Mouse (Mus musculus): ENCODE measurements around the gene Efs. TPM values are rescaled to one million over a fixed set of nuclear protein-coding genes. Genes with fewer than 3 reads are reported as not detected.

Gene Efs
- total and polyA plus RNA-seq, 3 experiments = 1.9 to 5.1 (median 3.0) TPM

- intact Hi-C loops (cut with DNase I) = no loop called here
- TF ChIP-seq CTCF (IDR thresholded peaks at IDR 0.05) (no peak), POLR2A (IDR thresholded peaks at IDR 0.05; ENCODE audit: insufficient read depth, low read depth, low read length) (0 out of 2 replicates have a peak, but pooled peaks have one; percentile 18)
- H3K4me1 ChIP-seq (ENCODE audit: control insufficient read depth, insufficient read depth, low read length) = peaks cover 3% of the 10 kb centered on the region; the same call in 1 of the 2 replicates
- H3K27me3 ChIP-seq (ENCODE audit: control insufficient read depth, insufficient read depth, low read length) = no peaks in the 10 kb centered on the region
- H3K9ac ChIP-seq (ENCODE audit: low read depth, low read length) = peak overlapping the region; percentile 92
- no peak for DNase-seq
- peaks cover 2% of the 10 kb centered on the region for H3K79me2 ChIP-seq (replicated peaks; ENCODE audit: control insufficient read depth, insufficient read depth, low read length)
- H3K4me3 ChIP-seq = peak overlapping the region; percentile 91
- H3K27ac ChIP-seq = peak overlapping the region; percentile 85
- WGBS = under 1% methylated on average over 54 of the region's 54 CpGs
- peaks cover 14% of the 10 kb centered on the region for H3K36me3 ChIP-seq (ENCODE audit: control insufficient read depth, insufficient read depth, low read length)
Observed at GRCm38 (mm10) chr14:54894296-54895151, 31.4 kb downstream of the Efs start.

GRCm38 (mm10) chr14:54893651-54894181 is 32.2 kb downstream of the Efs start:
- intact Hi-C loops (cut with DNase I) = loop anchor here (1.0 to 2.0 kb wide), 2 partner anchors 29 to 201 kb away; partner anchors contain the start of gene Thtpa
- peak overlapping the region; percentile 90 for H3K27ac ChIP-seq
- H3K4me1 ChIP-seq (ENCODE audit: control insufficient read depth, insufficient read depth, low read length) = peaks cover 3% of the 10 kb centered on the region; the same call in 1 of the 2 replicates
- TF ChIP-seq CTCF (IDR thresholded peaks at IDR 0.05) (no peak), POLR2A (IDR thresholded peaks at IDR 0.05; ENCODE audit: insufficient read depth, low read depth, low read length) (peak; percentile 92), EP300 (IDR thresholded peaks at IDR 0.05; ENCODE audit: insufficient read depth, low read depth, low read length) (peak; percentile 91)
- WGBS = under 1% methylated on average over 38 of the region's 38 CpGs
- H3K9ac ChIP-seq (ENCODE audit: low read depth, low read length) = peak overlapping the region; percentile 92
- H3K36me3 ChIP-seq (ENCODE audit: control insufficient read depth, insufficient read depth, low read length) = peaks cover 14% of the 10 kb centered on the region
- H3K4me3 ChIP-seq = peak overlapping the region; percentile 91
- H3K79me2 ChIP-seq (replicated peaks; ENCODE audit: control insufficient read depth, insufficient read depth, low read length) = peaks cover 2% of the 10 kb centered on the region
- H3K27me3 ChIP-seq (ENCODE audit: control insufficient read depth, insufficient read depth, low read length) = no peaks in the 10 kb centered on the region
- peak; percentile 99 for DNase-seq

GRCm38 (mm10) chr14:54892200-54892599 is 33.7 kb downstream of the Efs start, which contains the start of gene Pabpn1:
Pabpn1 (plus strand) TSS chr14:54892500.
- TF ChIP-seq CTCF (IDR thresholded peaks at IDR 0.05) (no peak), EP300 (IDR thresholded peaks at IDR 0.05; ENCODE audit: insufficient read depth, low read depth, low read length) (no peak), POLR2A (IDR thresholded peaks at IDR 0.05; ENCODE audit: insufficient read depth, low read depth, low read length) (no peak)
- Histone ChIP-seq H3K4me3 (peak within 1 kb of the TSS; percentile 52), H3K4me1 (ENCODE audit: control insufficient read depth, insufficient read depth, low read length) (peaks cover 3% of the 10 kb centered on the region; the same call in 1 of the 2 replicates), H3K9ac (ENCODE audit: low read depth, low read length) (no peak within 1 kb of the TSS), H3K27me3 (ENCODE audit: control insufficient read depth, insufficient read depth, low read length) (no peaks in the 10 kb centered on the region), H3K36me3 (ENCODE audit: control insufficient read depth, insufficient read depth, low read length) (peaks cover 14% of the 10 kb centered on the region), H3K79me2 (replicated peaks; ENCODE audit: control insufficient read depth, insufficient read depth, low read length) (peaks cover 2% of the 10 kb centered on the region), H3K27ac (peak within 1 kb of the TSS; percentile 90)
- DNase-seq = no peak
- 94% methylated on average over 3 of the region's 3 CpGs for WGBS
- intact Hi-C loops (cut with DNase I) = loop anchor here (2.0 kb wide), 1 partner anchor 203 kb away; the partner anchor contains the start of gene Thtpa

GRCm38 (mm10) chr14:54885309-54885708 is 40.6 kb downstream of the Efs start:
- DNase-seq = no peak

GRCm38 (mm10) chr14:54884022-54884712 is 41.8 kb downstream of the Efs start:
- H3K27ac ChIP-seq = peak overlapping the region; percentile 76
- 39% methylated on average over 21 of the region's 21 CpGs for WGBS
- DNase-seq = no peak
- no peaks in the 10 kb centered on the region for H3K27me3 ChIP-seq (ENCODE audit: control insufficient read depth, insufficient read depth, low read length)
- TF ChIP-seq EP300 (IDR thresholded peaks at IDR 0.05; ENCODE audit: insufficient read depth, low read depth, low read length) (no peak), CTCF (IDR thresholded peaks at IDR 0.05) (no peak), POLR2A (IDR thresholded peaks at IDR 0.05; ENCODE audit: insufficient read depth, low read depth, low read length) (no peak)
- H3K36me3 ChIP-seq (ENCODE audit: control insufficient read depth, insufficient read depth, low read length) = no peaks in the 10 kb centered on the region
- intact Hi-C loops (cut with DNase I) = no loop called here
- no peaks in the 10 kb centered on the region for H3K79me2 ChIP-seq (replicated peaks; ENCODE audit: control insufficient read depth, insufficient read depth, low read length)
- peak overlapping the region; percentile 8; the same call in 1 of the 2 replicates for H3K4me3 ChIP-seq
- peaks cover 2% of the 10 kb centered on the region for H3K4me1 ChIP-seq (ENCODE audit: control insufficient read depth, insufficient read depth, low read length)
- H3K9ac ChIP-seq (ENCODE audit: low read depth, low read length) = peak overlapping the region; percentile 66

More at GRCm38 (mm10) chr14:54885309-54885708, 40.6 kb downstream of the Efs start:
- no peaks in the 10 kb centered on the region for H3K79me2 ChIP-seq (replicated peaks; ENCODE audit: control insufficient read depth, insufficient read depth, low read length)
- H3K27ac ChIP-seq = no peak overlapping the region
- TF ChIP-seq POLR2A (IDR thresholded peaks at IDR 0.05; ENCODE audit: insufficient read depth, low read depth, low read length) (no peak), EP300 (IDR thresholded peaks at IDR 0.05; ENCODE audit: insufficient read depth, low read depth, low read length) (no peak), CTCF (IDR thresholded peaks at IDR 0.05) (no peak)
- intact Hi-C loops (cut with DNase I) = no loop called here
- no peaks in the 10 kb centered on the region for H3K36me3 ChIP-seq (ENCODE audit: control insufficient read depth, insufficient read depth, low read length)
- no peak overlapping the region for H3K9ac ChIP-seq (ENCODE audit: low read depth, low read length)
- WGBS = 85% methylated on average over 11 of the region's 11 CpGs
- H3K4me1 ChIP-seq (ENCODE audit: control insufficient read depth, insufficient read depth, low read length) = peaks cover 2% of the 10 kb centered on the region
- no peaks in the 10 kb centered on the region for H3K27me3 ChIP-seq (ENCODE audit: control insufficient read depth, insufficient read depth, low read length)
- no peak overlapping the region for H3K4me3 ChIP-seq

Measured in heart, adult 2 months (tissue).